Mouse (Mus musculus) midbrain, embryonic 10.5 days (tissue): Measurements from ENCODE around the gene Gm13693. TPM values are rescaled to one million over a fixed set of nuclear protein-coding genes. Genes with fewer than 3 reads are reported as not detected.
"Not testable (repeated sequence)": the region's sequence is repeated elsewhere in the genome, so short reads cannot be mapped to it uniquely, and the experiment has no call there.

Source experiments
- DNase-seq: peaks from one replicate; pipeline ENCODE4 v3.0.0-alpha.2; 2017; ENCODE audit warnings: low spot score
- H3K27ac ChIP-seq: fragments of 300-500 bp; sonication (generic); replicated peaks from 2 replicates; pipeline ENCODE4 v1.5.1; 2016; ENCODE audit warnings: mild to moderate bottlenecking
- H3K27me3 ChIP-seq: fragments of 300-500 bp; sonication (generic); 2 replicates; pipeline ENCODE4 v1.6.1; 2016; ENCODE audit warnings: low read depth, mild to moderate bottlenecking; ENCODE audit not compliant: poor library complexity, severe bottlenecking
- H3K36me3 ChIP-seq: fragments of 300-500 bp; sonication (generic); 2 replicates; pipeline ENCODE4 v1.6.1; 2016; ENCODE audit warnings: mild to moderate bottlenecking, moderate library complexity
- H3K4me1 ChIP-seq: fragments of 300-500 bp; sonication (generic); 2 replicates; pipeline ENCODE4 v1.6.1; 2016
- H3K4me3 ChIP-seq: fragments of 300-500 bp; sonication (generic); 2 replicates; pipeline ENCODE4 v1.5.1; 2016; ENCODE audit warnings: mild to moderate bottlenecking, moderate library complexity
- H3K9me3 ChIP-seq: fragments of 300-500 bp; sonication (generic); replicated peaks from 2 replicates; pipeline ENCODE4 v1.6.1; 2016; ENCODE audit warnings: mild to moderate bottlenecking
- WGBS: fragments of 180-500 bp; shearing (Covaris S2); methylation state at CpG from one replicate; pipeline ENCODE4 v1.1.7; 2016; 5-methylcytosine and 5-hydroxymethylcytosine counted together
- polyA plus RNA-seq: library from polyadenylated mRNA; unstranded; fragments of >200 nt; fragmentation: Nextera tagmentation; extraction: Ambion mirVana; gene quantifications from 2 replicates; pipeline ENCODE4 v1.2.1, GENCODE M21; 2016

Gm13693 gene
- polyA plus RNA-seq, result not detected in 2 replicates

DNA sequence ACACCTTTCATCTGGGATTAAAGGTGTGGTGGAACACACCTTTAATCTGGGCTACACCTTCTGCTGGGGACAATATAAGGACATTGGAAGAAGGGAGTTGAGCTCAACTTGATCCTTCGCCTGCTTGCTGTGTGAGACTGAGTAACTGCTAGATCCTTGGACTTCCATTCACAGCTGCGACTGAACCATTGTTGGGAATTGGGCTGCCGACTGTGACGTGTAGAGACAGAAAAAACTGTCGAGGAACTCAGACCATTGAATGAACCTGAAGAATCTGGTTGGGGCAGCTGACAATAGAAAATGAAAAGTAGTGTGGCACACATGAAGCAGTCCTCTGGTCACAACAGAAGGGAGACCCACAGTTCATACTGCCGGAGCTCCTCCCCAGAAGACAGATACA, at the start of gene Gm13693:
TSS of gene Gm13693 (plus strand) at position 301 of the 400 bp plus-strand sequence.
- H3K36me3 ChIP-seq, H3K9me3 ChIP-seq, H3K4me3 ChIP-seq, DNase-seq, H3K4me1 ChIP-seq, H3K27me3 ChIP-seq, H3K27ac ChIP-seq: not testable (repeated sequence)
- WGBS, result no CpG with 5 or more reads among the region's 6 CpGs

DNA sequence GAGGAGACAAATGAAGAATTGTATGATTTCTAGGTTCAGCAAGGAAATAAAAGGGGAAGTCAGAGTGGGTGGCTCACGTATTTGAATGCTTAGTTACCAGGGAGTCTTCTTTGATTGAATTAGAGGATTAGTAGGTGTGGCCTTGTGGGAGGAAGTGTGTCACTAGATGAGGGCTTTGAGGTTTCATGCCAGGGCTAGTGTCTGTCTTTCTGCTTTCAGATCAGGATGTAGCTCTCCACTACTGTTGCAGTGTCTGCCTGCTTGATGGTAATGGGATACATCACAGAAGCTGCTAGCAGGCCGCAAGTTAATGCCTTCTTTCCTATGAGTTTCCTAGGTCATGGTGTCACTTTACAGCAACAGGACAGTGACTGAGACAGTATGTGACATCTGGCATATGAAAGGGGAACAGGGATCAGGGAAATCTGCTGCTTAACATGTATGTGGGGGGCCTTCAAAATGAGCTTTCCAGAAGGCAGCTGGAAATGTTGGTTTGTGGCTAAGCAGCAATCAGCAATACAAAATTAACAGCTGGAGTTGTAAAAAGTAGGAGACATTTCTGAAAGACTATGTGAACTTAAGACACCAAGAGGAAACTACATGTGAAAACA, 31.7 kb upstream of the Gm13693 start:
- no peak overlapping the region for H3K4me3 ChIP-seq
- no peaks in the 10 kb centered on the region for H3K9me3 ChIP-seq
- no peak for DNase-seq
- H3K27ac ChIP-seq, result no peak overlapping the region
- WGBS, result 50% methylated on average over 2 of the region's 2 CpGs
- H3K36me3 ChIP-seq, result no peaks in the 10 kb centered on the region
- H3K4me1 ChIP-seq, result peaks cover 6% of the 10 kb centered on the region
- no peaks in the 10 kb centered on the region for H3K27me3 ChIP-seq

DNA sequence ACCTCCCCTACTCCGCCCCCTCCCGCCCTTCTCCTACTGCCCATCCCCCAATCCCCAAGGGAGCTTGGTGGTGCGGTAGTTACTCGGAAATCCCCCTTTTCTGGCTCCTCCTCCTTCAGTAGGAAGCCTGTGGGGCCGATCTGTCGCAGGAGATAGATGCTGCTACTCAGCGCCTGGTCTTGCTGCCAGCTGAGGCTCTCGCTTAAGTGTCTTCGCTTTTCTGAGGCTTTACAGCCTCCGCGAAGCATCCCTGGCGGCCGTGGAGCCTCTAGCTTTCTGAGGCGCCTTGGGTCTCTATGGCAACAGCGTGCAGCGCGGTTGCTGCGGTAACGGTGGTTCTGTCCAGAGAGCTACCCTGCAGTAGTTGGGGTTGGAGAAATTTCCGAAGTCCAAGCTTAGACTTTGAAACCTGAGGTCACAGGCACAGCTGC, 20.4 kb upstream of the Gm13693 start, which contains the start of gene Zswim2:
TSS of gene Zswim2 (minus strand) at position 298 of the 431 bp plus-strand sequence.
- H3K36me3 ChIP-seq, result no peaks in the 10 kb centered on the region
- no peaks in the 10 kb centered on the region for H3K27me3 ChIP-seq
- H3K9me3 ChIP-seq, result no peaks in the 10 kb centered on the region
- peaks cover 10% of the 10 kb centered on the region for H3K4me1 ChIP-seq
- H3K4me3 ChIP-seq, result peak within 1 kb of the TSS; percentile 52
- WGBS, result under 1% methylated on average over 20 of the region's 20 CpGs
- H3K27ac ChIP-seq, result peak within 1 kb of the TSS; percentile 66; the same call in 1 of the 2 replicates
- DNase-seq, result peak; percentile 87

DNA sequence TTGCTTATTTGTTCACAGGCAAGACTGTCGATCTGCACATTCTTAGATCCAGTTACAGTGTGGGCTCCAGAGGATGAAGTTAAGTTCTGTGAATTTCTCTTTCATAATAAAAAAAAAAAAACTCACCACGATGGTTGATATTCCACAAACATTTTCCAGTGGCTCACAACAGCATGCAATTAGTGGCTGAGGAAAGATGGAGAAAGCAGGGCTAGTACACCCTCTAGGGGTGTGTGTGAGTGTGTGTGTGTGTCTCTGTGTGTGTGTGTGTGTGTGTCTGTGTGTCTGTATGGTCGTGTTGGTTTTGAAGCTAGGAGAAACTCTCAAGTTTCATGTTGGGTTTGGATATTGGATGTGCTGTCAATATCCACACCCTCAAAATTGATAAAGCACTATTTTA, 19.9 kb upstream of the Gm13693 start:
- H3K36me3 ChIP-seq, result no peaks in the 10 kb centered on the region
- peaks cover 10% of the 10 kb centered on the region for H3K4me1 ChIP-seq
- 51% methylated on average over 3 of the region's 3 CpGs for WGBS
- H3K9me3 ChIP-seq, result no peaks in the 10 kb centered on the region
- no peak overlapping the region for H3K27ac ChIP-seq
- H3K4me3 ChIP-seq, result peak overlapping the region; percentile 52
- H3K27me3 ChIP-seq, result no peaks in the 10 kb centered on the region
- DNase-seq, result no peak

DNA sequence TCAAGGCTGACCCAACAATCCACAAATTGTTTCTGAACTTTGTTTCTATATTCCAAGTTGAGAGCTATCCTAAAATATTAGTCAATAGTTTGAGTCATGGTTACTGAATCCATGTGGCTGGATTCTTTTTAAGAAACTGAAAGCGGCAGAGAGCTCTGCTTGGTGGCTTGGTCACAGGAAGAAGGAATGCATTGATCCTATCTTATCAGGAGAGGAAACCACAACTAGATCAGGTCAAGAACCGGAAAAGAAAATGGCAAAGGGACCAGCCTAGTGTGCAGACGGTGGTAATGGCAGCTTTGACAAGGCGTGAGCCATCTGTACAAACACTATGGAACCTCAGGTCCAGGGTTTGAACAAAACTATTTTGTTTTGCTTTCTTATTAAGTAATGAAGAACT, 19.5 kb upstream of the Gm13693 start:
- Histone ChIP-seq H3K4me1 (peaks cover 10% of the 10 kb centered on the region), H3K9me3 (no peaks in the 10 kb centered on the region), H3K4me3 (no peak overlapping the region), H3K36me3 (no peaks in the 10 kb centered on the region), H3K27me3 (no peaks in the 10 kb centered on the region), H3K27ac (no peak overlapping the region)
- WGBS, result 80% methylated on average over 4 of the region's 4 CpGs
- DNase-seq, result no peak

DNA sequence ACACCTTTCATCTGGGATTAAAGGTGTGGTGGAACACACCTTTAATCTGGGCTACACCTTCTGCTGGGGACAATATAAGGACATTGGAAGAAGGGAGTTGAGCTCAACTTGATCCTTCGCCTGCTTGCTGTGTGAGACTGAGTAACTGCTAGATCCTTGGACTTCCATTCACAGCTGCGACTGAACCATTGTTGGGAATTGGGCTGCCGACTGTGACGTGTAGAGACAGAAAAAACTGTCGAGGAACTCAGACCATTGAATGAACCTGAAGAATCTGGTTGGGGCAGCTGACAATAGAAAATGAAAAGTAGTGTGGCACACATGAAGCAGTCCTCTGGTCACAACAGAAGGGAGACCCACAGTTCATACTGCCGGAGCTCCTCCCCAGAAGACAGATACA, 5.9 kb upstream of the Gm13693 start, which contains the start of gene Gm13698:
TSS of gene Gm13698 (plus strand) at position 301 of the 400 bp plus-strand sequence.
- not testable (repeated sequence) for H3K4me1 ChIP-seq, H3K27me3 ChIP-seq, H3K4me3 ChIP-seq, H3K9me3 ChIP-seq, DNase-seq, H3K36me3 ChIP-seq, H3K27ac ChIP-seq
- no CpG with 5 or more reads among the region's 6 CpGs for WGBS

DNA sequence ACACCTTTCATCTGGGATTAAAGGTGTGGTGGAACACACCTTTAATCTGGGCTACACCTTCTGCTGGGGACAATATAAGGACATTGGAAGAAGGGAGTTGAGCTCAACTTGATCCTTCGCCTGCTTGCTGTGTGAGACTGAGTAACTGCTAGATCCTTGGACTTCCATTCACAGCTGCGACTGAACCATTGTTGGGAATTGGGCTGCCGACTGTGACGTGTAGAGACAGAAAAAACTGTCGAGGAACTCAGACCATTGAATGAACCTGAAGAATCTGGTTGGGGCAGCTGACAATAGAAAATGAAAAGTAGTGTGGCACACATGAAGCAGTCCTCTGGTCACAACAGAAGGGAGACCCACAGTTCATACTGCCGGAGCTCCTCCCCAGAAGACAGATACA, 5.7 kb downstream of the Gm13693 start, which contains the start of gene Gm13695:
TSS of gene Gm13695 (plus strand) at position 301 of the 400 bp plus-strand sequence.
- not testable (repeated sequence) for H3K27ac ChIP-seq, H3K4me1 ChIP-seq, H3K36me3 ChIP-seq, H3K9me3 ChIP-seq, H3K4me3 ChIP-seq, H3K27me3 ChIP-seq, DNase-seq
- no CpG with 5 or more reads among the region's 6 CpGs for WGBS

DNA sequence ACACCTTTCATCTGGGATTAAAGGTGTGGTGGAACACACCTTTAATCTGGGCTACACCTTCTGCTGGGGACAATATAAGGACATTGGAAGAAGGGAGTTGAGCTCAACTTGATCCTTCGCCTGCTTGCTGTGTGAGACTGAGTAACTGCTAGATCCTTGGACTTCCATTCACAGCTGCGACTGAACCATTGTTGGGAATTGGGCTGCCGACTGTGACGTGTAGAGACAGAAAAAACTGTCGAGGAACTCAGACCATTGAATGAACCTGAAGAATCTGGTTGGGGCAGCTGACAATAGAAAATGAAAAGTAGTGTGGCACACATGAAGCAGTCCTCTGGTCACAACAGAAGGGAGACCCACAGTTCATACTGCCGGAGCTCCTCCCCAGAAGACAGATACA, 11.5 kb downstream of the Gm13693 start, which contains the start of gene Gm13696:
TSS of gene Gm13696 (plus strand) at position 301 of the 400 bp plus-strand sequence.
- H3K27me3 ChIP-seq, H3K4me3 ChIP-seq, DNase-seq, H3K4me1 ChIP-seq, H3K36me3 ChIP-seq, H3K27ac ChIP-seq, H3K9me3 ChIP-seq: not testable (repeated sequence)
- no CpG with 5 or more reads among the region's 6 CpGs for WGBS

DNA sequence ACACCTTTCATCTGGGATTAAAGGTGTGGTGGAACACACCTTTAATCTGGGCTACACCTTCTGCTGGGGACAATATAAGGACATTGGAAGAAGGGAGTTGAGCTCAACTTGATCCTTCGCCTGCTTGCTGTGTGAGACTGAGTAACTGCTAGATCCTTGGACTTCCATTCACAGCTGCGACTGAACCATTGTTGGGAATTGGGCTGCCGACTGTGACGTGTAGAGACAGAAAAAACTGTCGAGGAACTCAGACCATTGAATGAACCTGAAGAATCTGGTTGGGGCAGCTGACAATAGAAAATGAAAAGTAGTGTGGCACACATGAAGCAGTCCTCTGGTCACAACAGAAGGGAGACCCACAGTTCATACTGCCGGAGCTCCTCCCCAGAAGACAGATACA, 17.3 kb downstream of the Gm13693 start, which contains the start of gene Gm13694:
TSS of gene Gm13694 (plus strand) at position 301 of the 400 bp plus-strand sequence.
- H3K4me1 ChIP-seq, DNase-seq, H3K36me3 ChIP-seq, H3K4me3 ChIP-seq, H3K27me3 ChIP-seq, H3K27ac ChIP-seq, H3K9me3 ChIP-seq: not testable (repeated sequence)
- WGBS, result no CpG with 5 or more reads among the region's 6 CpGs

DNA sequence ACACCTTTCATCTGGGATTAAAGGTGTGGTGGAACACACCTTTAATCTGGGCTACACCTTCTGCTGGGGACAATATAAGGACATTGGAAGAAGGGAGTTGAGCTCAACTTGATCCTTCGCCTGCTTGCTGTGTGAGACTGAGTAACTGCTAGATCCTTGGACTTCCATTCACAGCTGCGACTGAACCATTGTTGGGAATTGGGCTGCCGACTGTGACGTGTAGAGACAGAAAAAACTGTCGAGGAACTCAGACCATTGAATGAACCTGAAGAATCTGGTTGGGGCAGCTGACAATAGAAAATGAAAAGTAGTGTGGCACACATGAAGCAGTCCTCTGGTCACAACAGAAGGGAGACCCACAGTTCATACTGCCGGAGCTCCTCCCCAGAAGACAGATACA, 23.1 kb downstream of the Gm13693 start, which contains the start of gene Gm13697:
TSS of gene Gm13697 (plus strand) at position 301 of the 400 bp plus-strand sequence.
- not testable (repeated sequence) for H3K27ac ChIP-seq, H3K27me3 ChIP-seq, H3K9me3 ChIP-seq, DNase-seq, H3K4me1 ChIP-seq, H3K36me3 ChIP-seq, H3K4me3 ChIP-seq
- no CpG with 5 or more reads among the region's 6 CpGs for WGBS

DNA sequence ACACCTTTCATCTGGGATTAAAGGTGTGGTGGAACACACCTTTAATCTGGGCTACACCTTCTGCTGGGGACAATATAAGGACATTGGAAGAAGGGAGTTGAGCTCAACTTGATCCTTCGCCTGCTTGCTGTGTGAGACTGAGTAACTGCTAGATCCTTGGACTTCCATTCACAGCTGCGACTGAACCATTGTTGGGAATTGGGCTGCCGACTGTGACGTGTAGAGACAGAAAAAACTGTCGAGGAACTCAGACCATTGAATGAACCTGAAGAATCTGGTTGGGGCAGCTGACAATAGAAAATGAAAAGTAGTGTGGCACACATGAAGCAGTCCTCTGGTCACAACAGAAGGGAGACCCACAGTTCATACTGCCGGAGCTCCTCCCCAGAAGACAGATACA, 28.9 kb downstream of the Gm13693 start, which contains the start of gene Gm13691:
TSS of gene Gm13691 (plus strand) at position 301 of the 400 bp plus-strand sequence.
- H3K4me3 ChIP-seq, H3K4me1 ChIP-seq, H3K9me3 ChIP-seq, DNase-seq, H3K36me3 ChIP-seq, H3K27me3 ChIP-seq, H3K27ac ChIP-seq: not testable (repeated sequence)
- no CpG with 5 or more reads among the region's 6 CpGs for WGBS

DNA sequence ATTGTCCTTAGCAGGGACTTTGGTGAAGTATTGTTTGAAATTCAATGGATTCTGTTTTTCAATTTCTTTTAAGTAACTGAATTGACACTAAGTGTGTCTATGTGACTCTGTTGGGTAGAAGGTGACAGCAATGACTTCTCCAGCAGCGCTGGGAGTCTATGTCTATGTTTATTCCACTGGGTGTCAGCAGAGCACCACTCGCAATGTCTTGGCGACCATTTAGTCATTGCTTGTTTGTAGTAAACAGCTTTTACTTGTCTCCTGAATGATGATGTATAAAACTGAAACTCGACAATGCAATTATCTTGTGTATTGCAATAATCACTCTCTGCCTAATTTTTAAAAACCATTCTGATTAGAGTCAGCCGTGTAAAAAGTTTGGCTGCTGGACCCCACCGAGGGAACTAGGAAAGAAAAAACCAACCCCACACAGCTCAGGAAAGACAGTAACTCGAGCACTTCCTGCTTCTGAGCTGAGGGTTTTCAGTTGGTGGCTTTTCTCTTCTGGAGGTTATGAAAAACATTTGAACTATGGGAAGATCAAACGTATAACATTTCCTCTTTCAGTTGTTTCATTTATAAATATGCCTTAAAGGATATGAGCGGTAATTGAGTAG, 32.4 kb downstream of the Gm13693 start:
- not testable (repeated sequence) for H3K4me1 ChIP-seq, H3K4me3 ChIP-seq, DNase-seq, H3K9me3 ChIP-seq, H3K36me3 ChIP-seq, H3K27ac ChIP-seq, H3K27me3 ChIP-seq
- WGBS, result 68% methylated on average over 8 of the region's 9 CpGs

DNA sequence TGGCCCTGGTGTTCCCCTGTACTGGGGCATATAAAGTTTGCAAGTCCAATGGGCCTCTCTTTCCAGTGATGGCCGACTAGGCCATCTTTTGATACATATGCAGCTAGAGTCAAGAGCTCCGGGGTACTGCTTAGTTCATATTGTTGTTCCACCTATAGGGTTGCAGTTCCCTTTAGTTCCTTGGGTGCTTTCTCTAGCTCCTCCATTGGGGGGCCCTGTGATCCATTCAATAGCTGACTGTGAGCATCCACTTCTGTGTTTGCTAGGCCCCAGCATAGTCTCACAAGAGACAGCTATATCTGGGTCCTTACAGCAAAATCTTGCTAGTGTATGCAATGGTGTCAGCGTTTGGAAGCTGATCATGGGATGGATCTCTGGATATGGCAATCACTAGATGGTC, 33.2 kb downstream of the Gm13693 start:
- DNase-seq, H3K9me3 ChIP-seq, H3K4me3 ChIP-seq, H3K27ac ChIP-seq, H3K4me1 ChIP-seq, H3K36me3 ChIP-seq, H3K27me3 ChIP-seq: not testable (repeated sequence)
- WGBS, result 69% methylated on average over 2 of the region's 3 CpGs
